Comparison of ENCODE assay signal across 8 mouse cellular contexts in the genomic region with DNA sequence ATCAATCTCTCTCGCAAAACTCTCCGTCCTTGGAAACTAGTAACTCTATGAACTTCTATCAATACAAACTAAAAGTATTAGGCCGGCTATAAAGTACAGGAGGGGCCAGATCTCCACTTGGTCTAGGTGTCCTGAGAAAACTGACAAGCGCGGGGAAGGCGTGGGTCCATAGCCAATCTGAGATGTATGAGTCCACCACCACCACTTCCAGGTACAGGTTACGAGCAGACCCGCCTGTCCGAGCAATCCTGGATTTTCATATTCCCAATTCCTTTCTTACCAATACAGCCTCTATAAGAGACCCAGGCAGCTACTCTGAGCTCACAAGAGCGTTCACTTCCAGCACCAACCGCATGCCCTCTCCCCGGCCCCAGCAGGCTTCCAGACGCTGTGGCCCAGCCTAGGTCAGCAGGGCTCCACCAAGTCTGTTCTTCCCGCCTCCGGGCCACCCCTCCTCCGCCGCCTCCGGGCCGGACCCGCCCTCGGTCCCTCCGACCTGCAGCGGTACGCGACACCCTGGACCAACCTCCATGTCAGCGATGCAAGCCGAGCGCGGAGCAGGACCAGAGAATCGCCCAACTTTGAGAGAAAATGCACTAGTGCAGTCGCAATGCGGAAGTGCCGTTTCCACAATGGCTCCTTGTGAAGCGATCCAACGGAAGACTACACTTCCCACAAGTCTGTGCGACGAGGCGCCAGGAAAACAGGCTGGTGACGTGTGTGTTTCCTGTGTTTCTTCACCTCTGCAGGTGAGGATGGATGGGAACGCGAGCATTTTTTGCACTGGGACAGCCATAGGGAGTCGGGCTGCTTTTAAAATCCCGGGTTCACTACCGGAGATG. TPM values are rescaled to one million over a fixed set of nuclear protein-coding genes. Genes with fewer than 3 reads are reported as not detected.
DNase-seq lines count a peak whose midpoint lies in the region; ATAC-seq and TF ChIP-seq lines count a peak whose summit lies in the region.

No protein-coding gene starts in this region.

- ATAC-seq in heart, embryonic 15.5 days (replicated peaks; ENCODE audit: insufficient number of reproducible peaks, insufficient read depth, low FRiP score, low read depth), result peak; percentile 95
- ATAC-seq in liver, embryonic 14.5 days (ENCODE audit: insufficient read depth), result peak; percentile 97
- peak; percentile 98 for ATAC-seq in neural tube, embryonic 11.5 days (ENCODE audit: insufficient read depth, low FRiP score, low TSS enrichment)
- ATAC-seq in stomach, postnatal 0 days (ENCODE audit: low FRiP score, low TSS enrichment), result peak; percentile 99

- peaks cover 8% of the 10 kb centered on the region for H3K36me3 ChIP-seq in forebrain, embryonic 10.5 days (replicated peaks)
- H3K36me3 ChIP-seq in heart, embryonic 15.5 days, result no peaks in the 10 kb centered on the region
- H3K36me3 ChIP-seq in liver, embryonic 14.5 days (replicated peaks; ENCODE audit: control insufficient read depth, insufficient read depth, low read depth), result no peaks in the 10 kb centered on the region
- H3K36me3 ChIP-seq in neural tube, embryonic 11.5 days (ENCODE audit: control insufficient read depth, insufficient read depth, low read length), result no peaks in the 10 kb centered on the region
- H3K36me3 ChIP-seq in stomach, postnatal 0 days (ENCODE audit: control insufficient read depth, insufficient read depth, low read length), result no peaks in the 10 kb centered on the region

- H3K9me3 ChIP-seq in forebrain, embryonic 10.5 days, result no peaks in the 10 kb centered on the region
- H3K9me3 ChIP-seq in heart, embryonic 15.5 days (replicated peaks), result no peaks in the 10 kb centered on the region
- H3K9me3 ChIP-seq in liver, embryonic 14.5 days (ENCODE audit: control insufficient read depth, low read length), result no peaks in the 10 kb centered on the region
- H3K9me3 ChIP-seq in neural tube, embryonic 11.5 days (ENCODE audit: control insufficient read depth, low read length), result no peaks in the 10 kb centered on the region
- H3K9me3 ChIP-seq in stomach, postnatal 0 days (ENCODE audit: control insufficient read depth, low read length), result no peaks in the 10 kb centered on the region

- H3K27me3 ChIP-seq in forebrain, embryonic 10.5 days (ENCODE audit: poor library complexity, severe bottlenecking), result no peaks in the 10 kb centered on the region
- H3K27me3 ChIP-seq in heart, embryonic 15.5 days, result no peaks in the 10 kb centered on the region
- no peaks in the 10 kb centered on the region for H3K27me3 ChIP-seq in liver, embryonic 14.5 days (ENCODE audit: control insufficient read depth, insufficient read depth, low read length)
- no peaks in the 10 kb centered on the region for H3K27me3 ChIP-seq in neural tube, embryonic 11.5 days (ENCODE audit: control insufficient read depth, insufficient read depth, low read length)
- no peaks in the 10 kb centered on the region for H3K27me3 ChIP-seq in stomach, postnatal 0 days (ENCODE audit: control insufficient read depth, insufficient read depth, low read length)

- peaks cover 13% of the 10 kb centered on the region for H3K4me1 ChIP-seq in forebrain, embryonic 10.5 days
- peaks cover 10% of the 10 kb centered on the region for H3K4me1 ChIP-seq in heart, embryonic 15.5 days (replicated peaks)
- H3K4me1 ChIP-seq in liver, embryonic 14.5 days (replicated peaks; ENCODE audit: control insufficient read depth in 2 of 2, insufficient read depth in 2 of 2, low read length in 1 of 2), result peaks cover 8 to 10% of the 10 kb centered on the region in 2 experiments; a peak in 3 of 4 replicates
- H3K4me1 ChIP-seq in neural tube, embryonic 11.5 days (ENCODE audit: control insufficient read depth, insufficient read depth, low read length), result peaks cover 7% of the 10 kb centered on the region
- peaks cover 2% of the 10 kb centered on the region; the same call in 1 of the 2 replicates for H3K4me1 ChIP-seq in stomach, postnatal 0 days (replicated peaks; ENCODE audit: control insufficient read depth, insufficient read depth)

- peak overlapping the region; percentile 70 for H3K4me3 ChIP-seq in forebrain, embryonic 10.5 days
- H3K4me3 ChIP-seq in heart, embryonic 15.5 days, result peak overlapping the region; percentile 96
- H3K4me3 ChIP-seq in liver, embryonic 14.5 days (ENCODE audit: insufficient read depth in 1 of 2, low read depth in 2 of 2, low read length in 2 of 2), result peak overlapping the region; percentile 80 to 90
- peak overlapping the region; percentile 77 for H3K4me3 ChIP-seq in neural tube, embryonic 11.5 days (ENCODE audit: low read depth, low read length)
- H3K4me3 ChIP-seq in stomach, postnatal 0 days (ENCODE audit: low read depth, low read length), result peak overlapping the region; percentile 90

- peak; percentile 73 to 80 for DNase-seq in CD8-positive naive resting alpha-beta T cell, adult 2 months (ENCODE audit: low read depth in 2 of 2, low spot score in 2 of 2)
- DNase-seq in c-Kit-positive CD71-negative TER-119-negative erythroid progenitor cells, embryonic 14.5 days (ENCODE audit: low read depth), result peak; percentile 79
- DNase-seq in forebrain, embryonic 10.5 days (ENCODE audit: extremely low spot score, low spot score), result peak; percentile 82
- DNase-seq in kidney, postnatal 25 days, result peak; percentile 90 to 94
- DNase-seq in liver, embryonic 14.5 days (ENCODE audit: low read depth in 3 of 3, low spot score in 3 of 3), result peak; percentile 76 to 80 (median 76)
- DNase-seq in neural tube, embryonic 11.5 days (ENCODE audit: low spot score), result peak; percentile 84
- peak; percentile 90 for DNase-seq in stomach, postnatal 0 days (ENCODE audit: low spot score)

- peak overlapping the region; percentile 93 for H3K9ac ChIP-seq in heart, embryonic 15.5 days
- peak overlapping the region; percentile 93 for H3K9ac ChIP-seq in liver, embryonic 14.5 days (replicated peaks)
- H3K9ac ChIP-seq in neural tube, embryonic 11.5 days (ENCODE audit: low read length), result peak overlapping the region; percentile 82
- H3K9ac ChIP-seq in stomach, postnatal 0 days (ENCODE audit: low read length), result peak overlapping the region; percentile 87

- TF ChIP-seq CTCF in liver, embryonic 14.5 days (IDR thresholded peaks at IDR 0.05; ENCODE audit: low read depth), result no peak
- no peak for TF ChIP-seq CTCF in stomach, postnatal 0 days (IDR thresholded peaks at IDR 0.05; ENCODE audit: low read depth)

- WGBS in forebrain, embryonic 10.5 days, result under 1% methylated on average over 44 of the region's 44 CpGs
- WGBS in heart, embryonic 15.5 days, result under 1% methylated on average over 44 of the region's 44 CpGs
- under 1% methylated on average over 44 of the region's 44 CpGs for WGBS in liver, embryonic 14.5 days (ENCODE audit: insufficient replicate concordance)
- under 1% methylated on average over 44 of the region's 44 CpGs for WGBS in neural tube, embryonic 11.5 days
- WGBS in stomach, postnatal 0 days, result under 1% methylated on average over 44 of the region's 44 CpGs

- H3K4me2 ChIP-seq in heart, embryonic 15.5 days, result peak overlapping the region; percentile 70
- H3K4me2 ChIP-seq in liver, embryonic 14.5 days (ENCODE audit: low read depth), result peak overlapping the region; percentile 86
- peak overlapping the region; percentile 55 for H3K4me2 ChIP-seq in neural tube, embryonic 11.5 days (ENCODE audit: low read depth)
- H3K4me2 ChIP-seq in stomach, postnatal 0 days (replicated peaks; ENCODE audit: low read depth), result peak overlapping the region; percentile 74

- H3K27ac ChIP-seq in forebrain, embryonic 10.5 days, result peak overlapping the region; percentile 94
- peak overlapping the region; percentile 92 for H3K27ac ChIP-seq in heart, embryonic 15.5 days
- peak overlapping the region; percentile 72 for H3K27ac ChIP-seq in liver, embryonic 14.5 days
- H3K27ac ChIP-seq in neural tube, embryonic 11.5 days (ENCODE audit: low read depth, low read length), result no peak overlapping the region; the same call in 1 of the 2 replicates
- peak overlapping the region; percentile 91 for H3K27ac ChIP-seq in stomach, postnatal 0 days (replicated peaks)

- no peak for TF ChIP-seq EP300 in liver, embryonic 14.5 days (IDR thresholded peaks at IDR 0.05; ENCODE audit: low read depth)
- TF ChIP-seq EP300 in stomach, postnatal 0 days (optimal IDR thresholded peaks at IDR 0.05), result no peak

RNA-seq across cellular contexts. Expression of a gene that starts 0.9 kb away (rescaled TPM):
- polyA plus RNA-seq in forebrain, embryonic 10.5 days (2016; fragmentation: Nextera tagmentation; extraction: Ambion mirVana), result 15.4 and 17.3 TPM in 2 replicates
- 5.2 and 6.8 TPM in 2 replicates for polyA plus RNA-seq in heart, embryonic 15.5 days (2015; fragmentation: Nextera tagmentation; extraction: Ambion mirVana)
- polyA plus RNA-seq in liver, embryonic 14.5 days (2012; rRNA removed), result 1.9 and 2.0 TPM in 2 replicates
- 4.9 and 5.1 TPM in 2 replicates for polyA plus RNA-seq in liver, embryonic 14.5 days (2014; fragmentation: Nextera tagmentation; extraction: Ambion mirVana)
- 15.9 and 21.7 TPM in 2 replicates for polyA plus RNA-seq in neural tube, embryonic 11.5 days (2014; fragmentation: Nextera tagmentation; extraction: Ambion mirVana)
- 3.8 and 4.1 TPM in 2 replicates for polyA plus RNA-seq in stomach, postnatal 0 days (2015; fragmentation: Nextera tagmentation; extraction: Ambion mirVana)

RNA-seq across cellular contexts. Expression of a gene that starts 26.7 kb away (rescaled TPM):
- 21.8 and 22.4 TPM in 2 replicates for polyA plus RNA-seq in forebrain, embryonic 10.5 days (2016; fragmentation: Nextera tagmentation; extraction: Ambion mirVana)
- polyA plus RNA-seq in heart, embryonic 15.5 days (2015; fragmentation: Nextera tagmentation; extraction: Ambion mirVana), result 17.7 and 18.2 TPM in 2 replicates
- polyA plus RNA-seq in liver, embryonic 14.5 days (2012; rRNA removed), result 4.2 and 5.3 TPM in 2 replicates
- polyA plus RNA-seq in liver, embryonic 14.5 days (2014; fragmentation: Nextera tagmentation; extraction: Ambion mirVana), result 8.7 and 10.6 TPM in 2 replicates
- 34.2 and 34.3 TPM in 2 replicates for polyA plus RNA-seq in neural tube, embryonic 11.5 days (2014; fragmentation: Nextera tagmentation; extraction: Ambion mirVana)
- 27.4 and 29.3 TPM in 2 replicates for polyA plus RNA-seq in stomach, postnatal 0 days (2015; fragmentation: Nextera tagmentation; extraction: Ambion mirVana)

RNA-seq across cellular contexts. Expression of a gene that starts 26.8 kb away (rescaled TPM):
- not detected in 2 replicates for polyA plus RNA-seq in forebrain, embryonic 10.5 days (2016; fragmentation: Nextera tagmentation; extraction: Ambion mirVana)
- polyA plus RNA-seq in heart, embryonic 15.5 days (2015; fragmentation: Nextera tagmentation; extraction: Ambion mirVana), result not detected in 2 replicates
- not detected in 2 replicates for polyA plus RNA-seq in liver, embryonic 14.5 days (2012; rRNA removed)
- not detected in 2 replicates for polyA plus RNA-seq in liver, embryonic 14.5 days (2014; fragmentation: Nextera tagmentation; extraction: Ambion mirVana)
- polyA plus RNA-seq in neural tube, embryonic 11.5 days (2014; fragmentation: Nextera tagmentation; extraction: Ambion mirVana), result not detected in 2 replicates
- not detected in 2 replicates for polyA plus RNA-seq in stomach, postnatal 0 days (2015; fragmentation: Nextera tagmentation; extraction: Ambion mirVana)

RNA-seq across cellular contexts. Expression of a gene that starts 52.4 kb away (rescaled TPM):
- polyA plus RNA-seq in forebrain, embryonic 10.5 days (2016; fragmentation: Nextera tagmentation; extraction: Ambion mirVana), result 14.6 and 14.8 TPM in 2 replicates
- polyA plus RNA-seq in heart, embryonic 15.5 days (2015; fragmentation: Nextera tagmentation; extraction: Ambion mirVana), result 7.8 and 8.0 TPM in 2 replicates
- polyA plus RNA-seq in liver, embryonic 14.5 days (2012; rRNA removed), result 0.65 and 1.1 TPM in 2 replicates
- polyA plus RNA-seq in liver, embryonic 14.5 days (2014; fragmentation: Nextera tagmentation; extraction: Ambion mirVana), result 1.6 and 1.7 TPM in 2 replicates
- polyA plus RNA-seq in neural tube, embryonic 11.5 days (2014; fragmentation: Nextera tagmentation; extraction: Ambion mirVana), result 15.7 and 17.7 TPM in 2 replicates
- 5.6 and 5.8 TPM in 2 replicates for polyA plus RNA-seq in stomach, postnatal 0 days (2015; fragmentation: Nextera tagmentation; extraction: Ambion mirVana)

RNA-seq across cellular contexts. Expression of a gene that starts 56.8 kb away (rescaled TPM):
- 3.4 TPM in 2 replicates for polyA plus RNA-seq in forebrain, embryonic 10.5 days (2016; fragmentation: Nextera tagmentation; extraction: Ambion mirVana)
- polyA plus RNA-seq in heart, embryonic 15.5 days (2015; fragmentation: Nextera tagmentation; extraction: Ambion mirVana), result 2.1 and 2.6 TPM in 2 replicates
- polyA plus RNA-seq in liver, embryonic 14.5 days (2012; rRNA removed), result 0.43 and 0.80 TPM in 2 replicates
- polyA plus RNA-seq in liver, embryonic 14.5 days (2014; fragmentation: Nextera tagmentation; extraction: Ambion mirVana), result 1.5 and 1.6 TPM in 2 replicates
- 4.4 and 5.3 TPM in 2 replicates for polyA plus RNA-seq in neural tube, embryonic 11.5 days (2014; fragmentation: Nextera tagmentation; extraction: Ambion mirVana)
- polyA plus RNA-seq in stomach, postnatal 0 days (2015; fragmentation: Nextera tagmentation; extraction: Ambion mirVana), result 1.6 and 1.9 TPM in 2 replicates
